ENCODE assay signal across 20 mouse cellular contexts in the genomic region with DNA sequence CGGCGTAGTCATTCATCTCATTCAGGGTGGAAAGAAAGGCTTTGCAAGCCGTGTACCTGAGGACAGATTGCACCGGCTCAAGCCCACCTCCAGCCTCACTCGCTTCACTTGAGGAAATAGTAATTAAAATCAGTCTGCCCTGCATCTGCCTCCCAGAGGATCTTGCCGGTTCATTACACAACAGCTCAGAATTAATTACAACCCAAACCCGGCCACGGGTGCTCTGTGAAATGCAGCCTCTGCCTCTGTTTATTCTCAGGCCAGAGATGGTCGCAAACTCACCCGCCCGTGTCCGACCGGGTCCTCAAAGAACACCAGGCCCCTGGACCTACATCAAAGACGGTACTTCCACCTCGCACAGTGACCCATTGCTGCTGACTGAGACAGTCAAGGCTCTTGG. TPM values are rescaled to one million over a fixed set of nuclear protein-coding genes. Genes with fewer than 3 reads are reported as not detected.
DNase-seq lines count a peak whose midpoint lies in the region; ATAC-seq and TF ChIP-seq lines count a peak whose summit lies in the region.
"Had no signal": no experiment of that assay in that cellular context is flagged by ENCODE, and none has a peak within 500 bp of the region (broad histone marks: within the 10 kb centered on the region; RNA-seq: fewer than 3 reads in every experiment).

No protein-coding gene starts in this region.

- TF ChIP-seq CTCF in cerebellum, adult 2 months (IDR thresholded peaks at IDR 0.05; ENCODE audit: borderline replicate concordance, insufficient read depth, low read depth, low read length) = no peak
- TF ChIP-seq CTCF in E14TG2a.4 (conservative IDR thresholded peaks at IDR 0.05; ENCODE audit: low read length) = no peak
- no peak for TF ChIP-seq CTCF in stomach, postnatal 0 days (IDR thresholded peaks at IDR 0.05; ENCODE audit: low read depth)

- H3K27ac ChIP-seq in cerebellum, adult 2 months (ENCODE audit: insufficient read depth, low read length) = peak overlapping the region; percentile 70
- no peak overlapping the region for H3K27ac ChIP-seq in stomach, postnatal 0 days (replicated peaks)
- H3K27ac ChIP-seq: gastrocnemius, adult 2 months; heart, embryonic 15.5 days; limb, embryonic 15.5 days; midbrain, embryonic 15.5 days; stomach, embryonic 15.5 days had no signal

- H3K4me2 ChIP-seq in stomach, postnatal 0 days (replicated peaks; ENCODE audit: low read depth) = no peak overlapping the region
- H3K4me2 ChIP-seq: heart, embryonic 15.5 days; limb, embryonic 15.5 days; midbrain, embryonic 15.5 days; stomach, embryonic 15.5 days had no signal

- no peak for DNase-seq in cerebellum, adult 2 months
- no peak for DNase-seq in cerebellum, adult 9-10 months
- DNase-seq in kidney, adult 9 months = peak; percentile 73
- peak; percentile 60 to 71 for DNase-seq in kidney, postnatal 36 days
- DNase-seq in stomach, postnatal 0 days (ENCODE audit: low spot score) = no peak
- DNase-seq in T-cell, adult 2 months (ENCODE audit: low spot score) = no peak
- DNase-seq in testis, postnatal 10 days (ENCODE audit: low spot score) = no peak
- DNase-seq: adrenal gland, postnatal 36 days; cerebellum, postnatal 10 days; gastrocnemius, adult 2 months; heart, adult 18-20 months; lung, postnatal 10 days; spleen, adult 18-20 months had no signal

- no peak for TF ChIP-seq POLR2A in cerebellum, adult 2 months (IDR thresholded peaks at IDR 0.05; ENCODE audit: borderline replicate concordance, insufficient read depth, low read length)

- no peak overlapping the region for H3K4me3 ChIP-seq in cerebellum, adult 2 months (replicated peaks; ENCODE audit: insufficient read depth, low read depth, low read length)
- H3K4me3 ChIP-seq in E14TG2a.4 (replicated peaks; ENCODE audit: low read length) = peak overlapping the region; percentile 51
- H3K4me3 ChIP-seq in stomach, postnatal 0 days (ENCODE audit: low read depth, low read length) = no peak overlapping the region
- H3K4me3 ChIP-seq: gastrocnemius, adult 2 months; heart, embryonic 15.5 days; limb, embryonic 15.5 days; megakaryocyte, embryonic 14.5 days; midbrain, embryonic 15.5 days; stomach, embryonic 15.5 days had no signal

- TF ChIP-seq EP300 in stomach, postnatal 0 days (optimal IDR thresholded peaks at IDR 0.05) = no peak

- no peaks in the 10 kb centered on the region for H3K27me3 ChIP-seq in cerebellum, adult 2 months (ENCODE audit: control insufficient read depth, insufficient read depth, low read length)
- H3K27me3 ChIP-seq in E14TG2a.4 (ENCODE audit: insufficient read depth, low read length) = no peaks in the 10 kb centered on the region
- no peaks in the 10 kb centered on the region for H3K27me3 ChIP-seq in stomach, postnatal 0 days (ENCODE audit: control insufficient read depth, insufficient read depth, low read length)
- H3K27me3 ChIP-seq: heart, embryonic 15.5 days; limb, embryonic 15.5 days; megakaryocyte, embryonic 14.5 days; midbrain, embryonic 15.5 days; stomach, embryonic 15.5 days had no signal

- H3K9me3 ChIP-seq in E14TG2a.4 (ENCODE audit: low read length) = no peaks in the 10 kb centered on the region
- H3K9me3 ChIP-seq in stomach, postnatal 0 days (ENCODE audit: control insufficient read depth, low read length) = no peaks in the 10 kb centered on the region
- H3K9me3 ChIP-seq: heart, embryonic 15.5 days; limb, embryonic 15.5 days; midbrain, embryonic 15.5 days; stomach, embryonic 15.5 days had no signal

- peaks cover 42% of the 10 kb centered on the region for H3K4me1 ChIP-seq in cerebellum, adult 2 months (ENCODE audit: control insufficient read depth, insufficient read depth, low read length)
- H3K4me1 ChIP-seq in E14TG2a.4 (replicated peaks; ENCODE audit: low read depth, low read length) = peaks cover 94% of the 10 kb centered on the region
- no peaks in the 10 kb centered on the region for H3K4me1 ChIP-seq in stomach, postnatal 0 days (replicated peaks; ENCODE audit: control insufficient read depth, insufficient read depth)
- H3K4me1 ChIP-seq: limb, embryonic 15.5 days; midbrain, embryonic 15.5 days had no signal

- H3K36me3 ChIP-seq in E14TG2a.4 (ENCODE audit: insufficient read depth, low read length) = peaks cover 65% of the 10 kb centered on the region
- 0 out of 2 replicates have a peak, but pooled peaks cover 4% of the 10 kb centered on the region for H3K36me3 ChIP-seq in stomach, postnatal 0 days (ENCODE audit: control insufficient read depth, insufficient read depth, low read length)
- H3K36me3 ChIP-seq: midbrain, embryonic 15.5 days had no signal

- no peak overlapping the region for H3K9ac ChIP-seq in stomach, postnatal 0 days (ENCODE audit: low read length)
- H3K9ac ChIP-seq: heart, embryonic 15.5 days; limb, embryonic 15.5 days; midbrain, embryonic 15.5 days; stomach, embryonic 15.5 days had no signal

- no peak for ATAC-seq in stomach, postnatal 0 days (ENCODE audit: low FRiP score, low TSS enrichment)
- ATAC-seq: activated CD4-positive, CD25-positive, alpha-beta regulatory T cell, adult 4 months; midbrain, embryonic 15.5 days had no signal

- WGBS in cerebellum, adult 2 months = 37% methylated on average over 15 of the region's 15 CpGs
- WGBS in stomach, postnatal 0 days = 80% methylated on average over 15 of the region's 15 CpGs

RNA-seq across cellular contexts. Expression of gene Fnbp1, which starts 45.7 kb away (rescaled TPM):
- 310 and 320 TPM in 2 replicates for polyA plus RNA-seq in cerebellum, adult 2 months (2012; rRNA removed)
- polyA plus RNA-seq in stomach, postnatal 0 days (2015; fragmentation: Nextera tagmentation; extraction: Ambion mirVana) = 15.7 and 16.3 TPM in 2 replicates

RNA-seq across cellular contexts. Expression of gene Gpr107, which starts 56.0 kb away (rescaled TPM):
- polyA plus RNA-seq in cerebellum, adult 2 months (2012; rRNA removed) = 30.0 and 33.9 TPM in 2 replicates
- polyA plus RNA-seq in stomach, postnatal 0 days (2015; fragmentation: Nextera tagmentation; extraction: Ambion mirVana) = 23.7 and 25.4 TPM in 2 replicates

Comparison
In these comparisons a context has a peak if more than half of its experiments do, and no peak if none do; other contexts are left out.
1. DNase-seq: peak in kidney, adult 9 months (single experiment) and kidney, postnatal 36 days (2 of 2); none in cerebellum, adult 2 months (0 of 2), cerebellum, adult 9-10 months (single experiment), stomach, postnatal 0 days (single experiment), T-cell, adult 2 months (single experiment) and testis, postnatal 10 days (single experiment).
2. RNA of gene Fnbp1, which starts 45.7 kb away (polyA plus RNA-seq): 310 to 320 TPM in cerebellum, adult 2 months; 15.7 to 16.3 TPM in stomach, postnatal 0 days; every median in the first group is over 10 times any median in the second.